Mouse (Mus musculus) heart, postnatal 0 days (tissue): ENCODE results near the gene Sar1a. TPM values are rescaled to one million over a fixed set of nuclear protein-coding genes. Genes with fewer than 3 reads are reported as not detected.

Experiments
- ATAC-seq: fragments of 200-750 bp; cut with Nextera tagmentation; 2 replicates; pipeline ENCODE4 v1.8.0; 2017; ENCODE audit warnings: low read depth, moderate number of reproducible peaks, moderate library complexity; ENCODE audit not compliant: insufficient read depth
- DNase-seq: peaks from one replicate; pipeline ENCODE4 v3.0.0-alpha.2; 2016; ENCODE audit warnings: low spot score
- H3K27ac ChIP-seq: fragments of 300-500 bp; sonication (generic); 2 replicates; pipeline ENCODE4 v1.5.1; 2014; ENCODE audit warnings: low read depth, mild to moderate bottlenecking
- H3K27me3 ChIP-seq: fragments of 300-500 bp; sonication (generic); 2 replicates; pipeline ENCODE4 v1.6.1; 2014; ENCODE audit warnings: low read length, mixed read lengths; ENCODE audit not compliant: control insufficient read depth, insufficient read depth
- H3K36me3 ChIP-seq: fragments of 300-500 bp; sonication (generic); replicated peaks from 2 replicates; pipeline ENCODE4 v1.6.1; 2014; ENCODE audit warnings: low read length, mixed read lengths; ENCODE audit not compliant: control insufficient read depth, insufficient read depth
- H3K4me1 ChIP-seq: fragments of 300-500 bp; sonication (generic); 2 replicates; pipeline ENCODE4 v1.6.1; 2014; ENCODE audit warnings: antibody characterized with exemption; ENCODE audit not compliant: control insufficient read depth, insufficient read depth
- H3K4me2 ChIP-seq: fragments of 300-500 bp; sonication (generic); 2 replicates; pipeline ENCODE4 v1.6.1; 2014; ENCODE audit warnings: low read depth, mild to moderate bottlenecking, low read length, moderate library complexity
- H3K4me3 ChIP-seq: fragments of 300-500 bp; sonication (generic); 2 replicates; pipeline ENCODE4 v1.5.1; 2014; ENCODE audit warnings: low read depth, low read length
- H3K9ac ChIP-seq: fragments of 300-500 bp; sonication (generic); replicated peaks from 2 replicates; pipeline ENCODE4 v1.6.1; 2014; ENCODE audit warnings: low read depth, low read length, mixed read lengths
- H3K9me3 ChIP-seq: fragments of 300-500 bp; sonication (generic); replicated peaks from 2 replicates; pipeline ENCODE4 v1.6.1; 2016; ENCODE audit warnings: low read length; ENCODE audit not compliant: control insufficient read depth
- CTCF ChIP-seq: IDR thresholded peaks from 2 replicates; pipeline ENCODE4 v1.5.1; 2016; ENCODE audit warnings: antibody characterized with exemption, control low read depth, low read depth
- EP300 ChIP-seq: IDR thresholded peaks from 2 replicates; pipeline ENCODE4 v1.6.1; 2016; ENCODE audit warnings: antibody characterized with exemption, low read depth
- WGBS: fragments of 180-500 bp; shearing (Covaris S2); extraction: QIAGEN DNeasy Blood & Tissue Kit; methylation state at CpG from one replicate; pipeline ENCODE4 v1.1.7; 2014; 5-methylcytosine and 5-hydroxymethylcytosine counted together
- polyA plus RNA-seq: library from polyadenylated mRNA; unstranded; fragments of >200 nt; fragmentation: Nextera tagmentation; extraction: Ambion mirVana; gene quantifications from 2 replicates; pipeline ENCODE4 v1.2.1, GENCODE M21; 2015
- total RNA-seq: library from RNA; depleted of rRNA; stranded (reverse); fragments of >200 nt; gene quantifications from 2 replicates; pipeline ENCODE4 v1.2.3, GENCODE M21; 2014; ENCODE audit warnings: low replicate concordance; rRNA removed

Sar1a gene
- total and polyA plus RNA-seq, 2 experiments from 2014 or later, result 137 to 151 TPM

- Histone ChIP-seq H3K27me3 (no peaks in the 10 kb centered on the region), H3K4me1 (no peaks in the 10 kb centered on the region), H3K4me2 (no peak overlapping the region), H3K27ac (no peak overlapping the region), H3K9me3 (no peaks in the 10 kb centered on the region), H3K36me3 (peaks cover 39% of the 10 kb centered on the region), H3K4me3 (no peak overlapping the region), H3K9ac (no peak overlapping the region)
- TF ChIP-seq CTCF, result no peak
- ATAC-seq (no peak), DNase-seq (no peak)
- 83% methylated on average over 1 of the region's 1 CpGs for WGBS
These were observed 57.4 kb downstream of the Sar1a start for GRCm38 (mm10) chr10:61737537-61737936.

GRCm38 (mm10) chr10:61738126-61738525 is 58.0 kb downstream of the Sar1a start:
- H3K36me3 ChIP-seq, result peaks cover 39% of the 10 kb centered on the region
- no peak for DNase-seq
- WGBS, result 81% methylated on average over 4 of the region's 4 CpGs
- no peak overlapping the region for H3K4me2 ChIP-seq
- ATAC-seq, result no peak
- H3K4me1 ChIP-seq, result no peaks in the 10 kb centered on the region
- no peak overlapping the region for H3K4me3 ChIP-seq
- H3K27ac ChIP-seq, result no peak overlapping the region
- no peak overlapping the region for H3K9ac ChIP-seq
- H3K9me3 ChIP-seq, result no peaks in the 10 kb centered on the region
- no peaks in the 10 kb centered on the region for H3K27me3 ChIP-seq
- TF ChIP-seq EP300 (no peak), CTCF (no peak)

- H3K4me2 ChIP-seq, result no peak overlapping the region
- no peak overlapping the region for H3K9ac ChIP-seq
- H3K9me3 ChIP-seq, result no peaks in the 10 kb centered on the region; the same call in 1 of the 2 replicates
- DNase-seq, result no peak
- H3K36me3 ChIP-seq, result peaks cover 55% of the 10 kb centered on the region
- no peak overlapping the region for H3K4me3 ChIP-seq
- WGBS, result 59% methylated on average over 1 of the region's 1 CpGs
- no peaks in the 10 kb centered on the region for H3K27me3 ChIP-seq
- no peak for TF ChIP-seq EP300
- TF ChIP-seq CTCF, result no peak
- H3K4me1 ChIP-seq, result no peaks in the 10 kb centered on the region
- ATAC-seq, result no peak
- H3K27ac ChIP-seq, result no peak overlapping the region
These were observed 61.2 kb downstream of the Sar1a start for GRCm38 (mm10) chr10:61741306-61741705.

- no peaks in the 10 kb centered on the region for H3K4me1 ChIP-seq
- ATAC-seq, result no peak
- H3K27me3 ChIP-seq, result no peaks in the 10 kb centered on the region
- H3K36me3 ChIP-seq, result peaks cover 60% of the 10 kb centered on the region
- TF ChIP-seq EP300, result no peak
- TF ChIP-seq CTCF, result no peak
- WGBS, result 79% methylated on average over 4 of the region's 4 CpGs
- H3K4me3 ChIP-seq, result no peak overlapping the region
- no peak overlapping the region for H3K9ac ChIP-seq
- no peak overlapping the region for H3K4me2 ChIP-seq
- no peaks in the 10 kb centered on the region; the same call in 1 of the 2 replicates for H3K9me3 ChIP-seq
- H3K27ac ChIP-seq, result no peak overlapping the region
- DNase-seq, result no peak
These were observed 61.8 kb downstream of the Sar1a start for GRCm38 (mm10) chr10:61741873-61742272.

- ATAC-seq (no peak), DNase-seq (no peak)
- Histone ChIP-seq H3K4me2 (no peak overlapping the region), H3K4me3 (no peak overlapping the region), H3K9me3 (no peaks in the 10 kb centered on the region; the same call in 1 of the 2 replicates), H3K36me3 (peaks cover 62% of the 10 kb centered on the region), H3K27ac (no peak overlapping the region), H3K4me1 (no peaks in the 10 kb centered on the region), H3K27me3 (no peaks in the 10 kb centered on the region), H3K9ac (no peak overlapping the region)
- WGBS, result 89% methylated on average over 8 of the region's 8 CpGs
- TF ChIP-seq EP300 (no peak), CTCF (no peak)
These were observed 62.2 kb downstream of the Sar1a start for GRCm38 (mm10) chr10:61742336-61742735.

Other genes with a start within 250 kb of the Sar1a start
- gene Eif4ebp2, start 227.6 kb upstream of the Sar1a start, total RNA-seq, result 14.7 and 24.4 TPM in 2 replicates
- gene Eif4ebp2, start 227.6 kb upstream of the Sar1a start, polyA plus RNA-seq, result 38.7 and 40.0 TPM in 2 replicates
- gene Lrrc20, start 204.5 kb upstream of the Sar1a start, total RNA-seq, result 13.9 and 15.2 TPM in 2 replicates
- 12.9 and 13.9 TPM in 2 replicates for gene Lrrc20, start 204.5 kb upstream of the Sar1a start, polyA plus RNA-seq
- gene Npffr1, start 84.8 kb upstream of the Sar1a start, total RNA-seq, result not detected in 2 replicates
- 0.05 TPM in 1 of 2 replicates, not detected in the other for gene Npffr1, start 84.8 kb upstream of the Sar1a start, polyA plus RNA-seq
- 28.2 and 35.5 TPM in 2 replicates for gene Ppa1, start 31.7 kb upstream of the Sar1a start, total RNA-seq
- 53.0 and 54.8 TPM in 2 replicates for gene Ppa1, start 31.7 kb upstream of the Sar1a start, polyA plus RNA-seq
- gene Tysnd1, start 15.2 kb downstream of the Sar1a start, total RNA-seq, result 53.0 and 62.0 TPM in 2 replicates
- 14.5 and 16.1 TPM in 2 replicates for gene Tysnd1, start 15.2 kb downstream of the Sar1a start, polyA plus RNA-seq
- 34.7 and 53.4 TPM in 2 replicates for gene Aifm2, start 35.0 kb downstream of the Sar1a start, total RNA-seq
- gene Aifm2, start 35.0 kb downstream of the Sar1a start, polyA plus RNA-seq, result 33.9 and 34.2 TPM in 2 replicates
- gene H2afy2, start 103.8 kb downstream of the Sar1a start, total RNA-seq, result 10.7 and 17.0 TPM in 2 replicates
- 21.3 and 22.8 TPM in 2 replicates for gene H2afy2, start 103.8 kb downstream of the Sar1a start, polyA plus RNA-seq